Mouse (Mus musculus) left cerebral cortex, postnatal 10 days (tissue): ENCODE results near the gene Lrrc8c. TPM values are rescaled to one million over a fixed set of nuclear protein-coding genes. Genes with fewer than 3 reads are reported as not detected.

Source experiments
- DNase-seq, 2 experiments: peaks; one replicate each; pipeline ENCODE4 v3.0.0; 2021 to 2022; ENCODE audit warnings: low spot score in 2 of 2, mixed read lengths in 1 of 2; ENCODE audit errors: extremely low spot score in 1 of 2
- intact Hi-C: fragments of 180-260 bp; cut with DNase I; formaldehyde crosslinking; loops from one replicate; pipeline ENCODE4 v1.15.1; 2025
- total RNA-seq, 2 experiments: library from RNA; stranded (reverse); gene quantifications; 2 replicates each; pipeline ENCODE4 v1.2.3; 2021

The Lrrc8c gene
- total RNA-seq, 2 experiments from 2014 or later = 28.4 to 34.0 TPM

DNA sequence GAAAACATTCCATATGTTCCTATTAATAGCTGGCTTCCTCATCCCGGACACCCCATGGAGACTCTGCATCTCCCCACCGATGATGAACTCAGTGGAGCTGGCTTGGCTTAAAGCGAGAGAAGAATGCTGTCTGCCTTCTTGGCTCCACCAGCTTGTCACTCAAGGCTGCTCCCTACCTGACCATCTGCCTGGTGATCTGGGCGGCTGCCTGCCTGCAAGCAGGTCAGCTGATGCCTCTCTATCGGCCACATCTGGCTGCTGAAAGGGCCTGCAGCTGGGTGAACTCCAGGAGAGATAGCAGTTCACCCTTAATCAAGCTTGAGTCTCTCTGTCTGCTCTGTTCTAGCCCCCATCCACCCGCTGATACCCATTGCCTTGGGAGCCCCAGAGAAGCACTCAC is 56.7 kb downstream of the Lrrc8c start:
- intact Hi-C loops = no loop called here
- no peak for DNase-seq

DNA sequence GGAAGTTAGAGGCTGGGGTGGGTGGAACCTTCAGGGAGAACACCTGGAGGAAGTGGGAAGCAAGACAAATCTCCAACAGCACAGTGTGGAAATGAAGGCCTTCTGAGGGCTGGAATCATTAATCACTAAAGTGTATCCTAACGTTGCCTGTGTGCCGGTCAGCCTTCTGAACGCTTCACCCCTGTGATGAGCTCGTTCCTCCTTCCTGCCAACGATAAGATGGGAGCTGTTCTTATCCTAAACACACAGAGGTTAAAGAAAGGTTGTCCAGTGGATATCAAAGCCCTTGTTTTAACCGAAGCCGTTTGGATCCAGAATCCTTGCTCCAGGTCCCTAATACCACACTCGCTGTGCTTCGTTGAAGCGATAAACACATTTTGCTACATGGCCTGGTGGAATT is 61.7 kb downstream of the Lrrc8c start:
- intact Hi-C loops = no loop called here
- no peak for DNase-seq

DNA sequence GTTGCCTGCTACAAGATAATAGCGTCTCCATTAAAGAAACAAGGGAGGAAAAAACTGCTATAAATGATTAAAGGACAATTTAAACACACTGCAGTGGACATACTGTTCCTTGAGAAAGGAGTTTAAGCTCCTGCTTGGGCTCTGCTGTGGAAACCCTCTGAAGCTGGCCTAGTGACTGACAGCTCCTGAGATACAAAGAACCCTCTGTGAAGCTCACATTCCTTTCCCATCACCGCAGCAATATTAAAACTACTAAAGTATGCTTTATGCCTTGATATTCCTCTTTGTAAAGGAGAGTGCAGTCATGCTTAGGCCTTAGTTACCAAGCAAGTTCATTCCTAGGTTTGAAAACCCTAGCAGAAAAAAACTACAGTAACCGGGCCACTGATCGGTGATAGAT is 66.7 kb downstream of the Lrrc8c start:
- DNase-seq = no peak
- intact Hi-C loops = no loop called here

DNA sequence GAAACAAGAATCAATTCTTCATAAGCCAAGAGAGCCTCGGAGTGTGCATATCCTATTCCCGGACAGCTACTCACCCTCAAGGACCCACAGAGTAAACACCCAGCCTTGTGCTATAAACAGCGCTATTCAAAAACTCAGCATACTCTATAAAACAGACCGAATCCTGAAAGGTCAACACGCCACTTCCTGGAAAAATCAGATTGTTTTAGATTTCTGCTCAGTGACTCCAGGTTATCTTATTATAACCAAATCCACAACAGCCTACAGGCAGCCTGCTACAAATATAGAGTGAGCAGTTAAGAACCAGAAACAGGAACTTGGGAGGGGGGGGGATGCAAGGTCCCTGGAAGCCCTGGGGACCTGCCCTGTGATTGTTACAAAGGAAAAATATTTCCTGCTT is 67.5 kb downstream of the Lrrc8c start:
- DNase-seq = no peak
- intact Hi-C loops = no loop called here

DNA sequence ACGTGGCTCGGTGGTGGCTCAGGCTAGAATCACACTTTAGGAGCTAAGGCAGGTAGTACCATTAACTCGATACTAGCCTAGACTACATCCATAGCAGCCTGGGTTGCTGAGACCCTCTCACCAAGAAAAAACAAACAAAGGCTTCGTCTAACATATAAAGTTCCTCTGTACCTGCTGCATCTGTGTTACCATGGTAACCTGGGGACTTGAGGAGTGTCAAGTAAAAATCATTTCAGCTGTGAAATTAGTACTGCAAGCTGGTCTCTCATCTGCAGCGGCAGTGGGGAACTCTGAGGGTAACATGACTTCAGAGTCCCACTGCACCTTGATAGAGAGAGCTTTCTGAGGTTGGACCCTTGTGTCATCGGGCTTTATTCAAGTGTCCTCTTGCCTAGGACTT is 68.3 kb downstream of the Lrrc8c start:
- intact Hi-C loops = no loop called here
- no peak for DNase-seq

DNA sequence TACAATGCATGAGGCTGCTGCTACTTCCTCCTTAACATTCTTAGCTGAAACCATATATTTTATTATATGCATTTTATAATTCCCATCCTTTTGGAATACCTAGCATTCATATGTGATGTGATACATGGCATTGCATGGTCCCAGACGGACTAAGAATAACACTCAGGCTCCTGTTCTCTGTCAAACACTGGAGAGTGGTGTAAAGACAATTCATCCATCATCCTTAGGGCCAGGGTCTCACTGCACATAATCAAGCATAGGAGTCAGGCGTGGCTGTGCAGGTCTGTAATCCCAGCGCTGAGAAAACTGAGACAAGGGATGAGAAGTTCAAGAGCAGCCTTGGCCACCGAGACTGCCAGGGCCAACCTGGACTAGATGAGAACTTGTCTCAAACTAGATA is 69.5 kb downstream of the Lrrc8c start:
- DNase-seq = no peak
- intact Hi-C loops = no loop called here

DNA sequence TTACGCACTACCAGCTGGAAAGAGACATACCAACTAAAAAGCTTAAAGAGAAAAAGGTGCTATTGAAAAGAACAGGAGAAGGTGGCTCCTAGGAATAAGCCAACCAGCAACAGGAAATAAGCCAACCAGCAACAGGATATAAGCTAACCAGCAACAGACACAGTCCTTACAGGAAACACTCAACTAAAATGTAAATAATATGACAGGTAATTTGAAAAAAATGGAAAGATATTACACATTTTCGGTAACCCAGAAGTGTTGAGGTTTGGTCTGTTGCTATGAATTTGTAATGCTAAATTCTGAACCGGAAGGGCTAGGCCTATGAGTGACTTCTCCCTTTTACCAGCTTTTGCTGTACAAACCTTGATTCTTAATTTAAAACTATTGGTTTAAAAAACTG is 69.9 kb downstream of the Lrrc8c start:
- intact Hi-C loops = no loop called here
- DNase-seq = no peak

DNA sequence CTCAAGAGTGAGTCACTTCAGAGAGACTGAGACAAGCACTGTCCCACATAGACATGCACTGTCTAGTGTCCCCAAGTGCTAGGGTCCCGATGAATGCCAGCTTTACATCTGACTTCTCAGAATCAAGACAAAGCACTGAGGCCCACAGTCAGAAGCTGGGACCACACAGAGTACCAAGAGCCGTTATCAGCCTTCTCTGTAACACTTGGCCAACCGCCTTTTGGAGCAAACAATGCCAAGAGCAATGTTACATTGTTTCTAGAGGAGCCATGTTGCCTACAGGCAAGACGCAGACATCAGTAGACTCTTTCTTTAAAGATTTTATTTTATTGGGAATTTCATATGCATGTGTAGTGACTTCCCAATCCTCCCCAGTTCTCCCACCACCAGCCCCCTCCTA is 73.2 kb downstream of the Lrrc8c start:
- intact Hi-C loops = no loop called here
- no peak for DNase-seq

DNA sequence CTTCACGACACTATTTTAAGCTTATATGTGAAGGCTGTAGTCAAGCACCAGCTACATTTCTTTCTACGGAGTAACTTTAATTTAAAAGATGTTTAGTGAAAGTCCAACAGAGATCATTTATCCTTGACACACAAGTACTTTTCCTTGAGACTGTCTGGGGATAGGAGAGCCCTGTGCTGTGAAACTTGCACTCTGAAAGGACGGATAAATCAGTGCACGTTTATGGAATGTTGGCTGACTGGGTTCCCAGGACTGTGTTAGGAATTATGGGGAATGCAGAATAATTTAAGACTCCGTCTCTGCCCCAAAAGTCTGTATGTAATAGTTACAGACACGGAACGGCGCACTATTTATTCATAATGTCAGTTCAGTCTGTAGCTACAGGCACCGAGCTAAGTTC is 74.4 kb downstream of the Lrrc8c start:
- DNase-seq = no peak
- intact Hi-C loops = no loop called here

DNA sequence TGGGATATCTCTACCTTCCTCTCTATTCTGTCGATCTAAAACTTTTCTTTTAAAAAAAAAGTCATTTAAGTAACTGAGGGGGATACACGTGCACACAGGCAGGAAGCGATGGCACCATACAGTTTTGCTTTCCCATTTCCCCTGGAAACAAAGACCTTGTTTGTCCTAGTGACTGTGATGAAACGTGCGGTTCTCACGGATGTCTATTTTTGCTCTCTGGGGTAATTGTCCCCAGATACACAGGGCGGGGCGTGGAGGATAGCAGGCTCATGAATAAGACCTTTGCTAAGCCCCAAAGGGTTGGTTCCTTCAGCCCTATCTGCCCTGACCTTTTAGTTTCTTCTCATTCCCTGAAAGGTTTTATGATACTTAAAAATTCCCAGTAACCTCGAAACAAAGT is 79.7 kb downstream of the Lrrc8c start:
- intact Hi-C loops = no loop called here
- DNase-seq = peak in 1 of 2 experiments; percentile 50

DNA sequence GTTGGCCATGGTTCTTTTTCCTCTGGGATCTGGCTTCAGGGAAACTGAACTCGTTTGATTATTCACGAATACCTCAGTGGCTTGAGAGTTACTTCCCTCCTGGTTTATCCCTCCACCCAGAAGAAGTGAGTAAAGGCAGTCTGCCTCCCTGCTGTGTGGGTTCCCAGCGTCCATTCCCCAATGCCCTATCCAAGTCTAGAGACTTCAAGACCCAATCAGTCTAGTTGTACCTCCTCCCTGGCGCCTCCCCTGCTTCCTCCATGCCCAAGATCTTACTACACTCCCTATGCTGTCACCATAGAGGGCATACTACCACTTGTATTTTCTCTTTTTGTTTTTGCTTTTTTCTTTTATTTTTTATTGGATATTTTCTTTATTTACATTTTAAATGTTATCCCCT is 80.1 kb downstream of the Lrrc8c start:
- intact Hi-C loops = no loop called here
- no peak for DNase-seq

DNA sequence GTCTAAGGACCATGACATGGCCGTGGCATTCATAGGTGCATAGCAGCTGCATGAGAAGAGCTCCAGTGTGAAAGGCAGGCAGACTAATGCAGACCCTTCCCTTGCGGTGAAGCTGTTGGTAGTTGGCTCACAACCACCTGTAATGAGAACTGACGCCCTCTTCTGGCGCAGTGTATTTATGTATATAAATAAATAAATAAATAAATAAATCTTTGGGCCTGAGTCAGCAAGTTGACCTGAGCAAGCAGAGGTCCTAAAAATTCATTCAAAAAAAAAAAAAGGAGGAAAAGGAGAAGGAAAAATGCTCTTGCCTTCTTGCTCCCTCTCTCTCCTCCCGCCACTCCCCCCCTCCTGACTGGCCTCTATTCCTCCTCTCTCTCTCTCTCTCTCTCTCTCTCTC is 81.8 kb downstream of the Lrrc8c start:
- intact Hi-C loops = no loop called here
- no peak for DNase-seq

DNA sequence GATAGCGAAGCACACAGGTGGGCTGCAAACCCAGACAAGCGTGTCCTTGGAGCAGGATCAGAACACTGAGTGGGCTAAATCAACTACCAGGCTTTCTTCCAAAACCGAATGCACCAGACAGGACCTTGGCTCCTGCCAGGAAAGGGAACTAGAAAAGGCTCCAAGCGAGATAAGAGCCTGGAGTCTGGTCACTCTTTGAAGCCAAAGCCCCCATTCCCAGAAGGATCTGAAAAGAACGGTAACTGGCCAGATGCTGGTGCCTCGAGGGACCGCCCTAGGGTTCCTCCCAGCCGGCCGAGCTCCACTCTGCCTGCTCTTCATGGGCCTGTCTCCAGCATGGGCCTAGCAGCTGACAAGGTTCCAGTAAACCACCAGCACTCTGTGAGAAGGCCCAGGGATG is 83.4 kb downstream of the Lrrc8c start:
- DNase-seq = no peak
- intact Hi-C loops = no loop called here

DNA sequence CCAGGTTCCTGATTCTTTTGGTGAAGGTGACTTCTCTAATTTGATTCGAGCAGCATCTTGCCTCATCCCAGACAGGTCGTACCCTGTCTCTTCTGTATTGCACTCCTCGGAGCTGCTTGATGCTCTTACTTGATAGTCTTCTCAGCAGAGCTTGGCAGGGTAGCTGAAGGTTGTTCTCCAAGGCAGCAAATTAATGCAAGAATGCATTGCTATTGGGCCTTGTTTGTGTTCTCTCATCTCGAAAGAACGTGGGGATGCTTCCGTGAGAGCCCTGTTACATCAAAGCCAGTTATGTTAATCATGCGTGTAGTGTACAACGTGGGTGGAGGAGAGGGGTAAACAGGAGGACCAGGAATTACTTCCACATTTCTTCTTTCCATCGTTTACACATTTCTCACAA is 86.5 kb downstream of the Lrrc8c start:
- no peak for DNase-seq
- intact Hi-C loops = no loop called here

DNA sequence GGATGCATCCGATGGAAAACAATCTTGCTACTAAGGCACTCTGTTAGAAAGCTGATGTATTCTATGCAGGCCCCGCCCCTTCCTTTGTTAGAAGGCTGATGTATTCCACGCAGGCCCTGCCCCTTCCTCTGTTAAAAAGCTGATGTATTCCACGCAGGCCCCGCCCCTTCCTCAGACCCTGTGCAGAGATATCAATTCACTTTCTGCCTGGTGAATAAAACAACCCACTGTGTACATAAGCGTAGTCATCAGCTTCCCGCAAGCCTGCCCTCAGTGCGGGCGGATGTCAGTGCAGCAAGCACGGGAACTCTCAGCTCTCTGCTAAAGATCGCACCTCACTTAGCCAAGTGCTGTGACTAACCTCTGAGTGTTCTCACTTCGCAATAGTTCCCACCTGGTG is 90.5 kb downstream of the Lrrc8c start:
- no peak for DNase-seq
- intact Hi-C loops = no loop called here

DNA sequence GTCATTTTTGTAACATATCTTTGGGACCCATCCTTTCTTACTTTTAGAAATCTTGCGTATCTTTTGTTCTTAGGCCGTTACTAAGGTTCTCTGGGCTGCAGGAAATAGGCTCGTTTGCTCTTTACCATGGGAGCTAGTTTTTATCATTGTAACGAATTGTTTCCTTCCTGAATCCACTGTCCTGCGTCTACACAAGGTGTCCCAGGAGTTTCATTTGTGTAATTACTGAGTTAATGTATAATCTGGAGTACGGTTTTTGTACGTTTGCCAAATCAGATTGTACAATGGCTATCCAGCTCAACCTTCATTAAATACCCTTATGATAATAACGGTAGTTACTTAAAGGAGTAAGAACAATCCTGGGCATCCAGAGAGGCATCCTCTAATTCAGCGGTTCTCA is 93.8 kb downstream of the Lrrc8c start:
- no peak for DNase-seq
- intact Hi-C loops = no loop called here

DNA sequence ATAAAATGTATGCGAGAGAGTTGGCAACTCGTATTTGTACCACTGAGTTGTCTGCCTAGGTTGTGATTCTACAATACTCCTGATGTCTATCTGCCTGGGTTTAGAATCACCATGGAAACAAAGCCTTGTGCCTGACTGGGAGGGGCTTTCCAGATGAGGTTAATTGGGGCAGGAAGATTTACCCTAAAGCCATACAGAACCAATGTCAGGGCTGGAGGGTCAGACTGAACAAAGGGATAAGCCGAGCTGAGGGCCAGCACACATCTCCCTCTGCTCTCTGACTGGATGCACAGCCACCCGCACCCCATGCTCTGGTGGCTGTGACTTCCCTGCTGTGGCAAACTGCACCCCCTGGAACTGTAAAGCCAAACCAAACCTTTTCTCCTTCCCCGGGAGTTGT is 94.8 kb downstream of the Lrrc8c start:
- DNase-seq = no peak
- intact Hi-C loops = no loop called here

DNA sequence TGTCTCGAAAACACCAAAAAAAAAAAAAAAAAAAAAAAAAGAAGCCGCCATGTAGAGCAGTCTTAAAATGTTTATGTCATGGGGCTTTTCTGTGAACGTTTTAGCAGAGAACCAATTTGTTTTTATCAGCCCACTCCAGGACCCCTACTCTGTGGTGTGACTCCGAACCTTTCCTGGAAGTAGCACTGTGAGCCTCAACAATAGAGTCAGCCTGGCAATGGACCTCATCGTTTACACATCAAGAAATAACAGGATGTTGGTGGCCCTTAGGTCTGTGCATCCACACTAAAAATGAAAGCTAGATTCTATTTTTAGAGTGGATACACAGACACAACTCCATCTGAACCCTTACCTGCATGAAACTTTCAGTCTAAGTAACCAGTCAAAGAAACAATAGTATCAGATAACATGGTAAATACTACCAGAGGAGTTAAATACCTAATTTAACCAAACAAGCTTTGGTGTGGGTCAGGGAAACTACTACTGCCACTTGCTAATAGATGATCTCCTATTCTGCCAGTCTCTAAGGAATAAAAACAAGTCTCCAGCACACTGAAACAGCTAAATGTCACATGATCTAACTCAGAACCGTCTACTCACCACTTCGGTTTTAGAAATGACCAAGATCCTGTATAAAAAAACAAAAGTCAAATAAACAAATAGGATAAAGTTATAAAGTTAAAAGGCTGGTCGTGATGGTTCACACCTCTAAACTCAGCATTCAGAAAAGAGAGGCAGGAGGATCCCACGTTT is 95.7 kb downstream of the Lrrc8c start:
- DNase-seq = no peak
- intact Hi-C loops = no loop called here

DNA sequence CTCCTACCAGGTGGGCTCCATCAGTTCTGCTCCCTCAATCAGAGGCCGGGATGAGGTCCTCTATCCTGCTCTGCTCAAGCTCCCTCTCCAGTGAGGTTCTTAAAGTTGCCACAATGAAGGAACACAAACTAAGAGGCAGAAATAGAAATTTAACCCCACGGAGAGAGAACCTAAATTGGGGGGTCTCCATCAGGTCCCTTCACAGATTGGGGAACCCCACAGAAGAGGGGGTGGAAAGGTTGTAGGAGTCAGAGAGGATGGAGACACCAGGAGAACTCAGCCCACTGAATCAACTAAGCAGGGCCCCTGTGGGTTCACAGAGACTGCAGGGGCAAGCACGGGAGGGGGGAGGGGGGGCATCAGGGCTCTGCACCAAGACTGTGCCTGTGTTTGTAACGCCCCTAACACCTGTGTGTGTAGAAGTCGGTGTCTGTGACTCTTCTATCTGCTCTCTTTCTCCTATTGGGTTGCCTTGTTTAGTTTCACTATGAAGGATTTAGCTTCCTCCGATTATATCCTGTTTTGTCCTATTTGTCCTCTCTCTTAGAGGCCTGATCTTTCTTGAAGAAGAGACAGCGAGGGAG is 96.8 kb downstream of the Lrrc8c start:
- intact Hi-C loops = no loop called here

DNA sequence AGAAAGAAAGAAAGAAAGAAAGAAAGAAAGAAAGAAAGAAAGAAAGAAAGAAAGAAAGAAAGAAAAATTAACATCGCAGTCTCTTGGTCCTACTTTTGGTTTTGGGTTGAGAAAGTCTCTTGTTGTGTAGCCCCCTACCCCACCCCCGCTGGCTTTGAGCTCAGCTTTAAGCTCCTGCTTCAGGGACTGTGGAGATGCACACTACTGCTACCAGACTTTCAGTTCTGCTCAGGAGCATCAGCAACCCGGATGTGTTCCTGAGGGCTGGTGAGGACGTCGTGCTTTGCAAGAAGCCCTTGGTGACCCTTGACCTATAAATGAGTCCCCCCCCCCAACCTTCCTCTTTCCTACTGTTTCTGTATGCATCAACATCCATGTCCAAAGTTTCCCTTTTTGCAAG is 97.3 kb downstream of the Lrrc8c start:
- intact Hi-C loops = no loop called here

More for the DNA sequence above, 96.8 kb downstream of the Lrrc8c start:
- no peak for DNase-seq

DNA sequence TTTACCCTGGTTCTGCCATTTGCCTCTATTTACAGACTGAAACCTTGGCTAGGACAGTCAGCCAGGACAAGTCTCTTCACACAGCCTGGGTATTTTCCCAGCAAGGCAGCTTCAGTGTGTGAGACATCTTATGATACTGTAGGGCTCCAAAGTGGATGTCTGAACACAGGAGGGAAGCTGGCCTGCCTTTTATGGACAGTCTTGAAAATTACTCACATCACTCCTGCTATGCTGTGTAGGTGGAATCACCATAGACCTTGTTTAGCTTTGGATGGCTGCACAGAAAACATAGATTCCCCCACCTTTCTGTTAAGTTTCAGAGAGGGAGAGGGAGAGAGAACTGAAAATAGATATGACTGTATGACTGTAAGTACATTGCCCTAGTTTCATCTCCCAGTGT is 99.3 kb downstream of the Lrrc8c start:
- intact Hi-C loops = no loop called here
- DNase-seq = no peak

More for the DNA sequence above, 97.3 kb downstream of the Lrrc8c start:
- no peak for DNase-seq
